Mouse (Mus musculus) intestine, embryonic 14.5 days (tissue): ENCODE data around the gene Gprc5b. TPM values are rescaled to one million over a fixed set of nuclear protein-coding genes. Genes with fewer than 3 reads are reported as not detected.

ENCODE experiments used
- ATAC-seq: fragments of 200-750 bp; cut with Nextera tagmentation; replicated peaks from 2 replicates; pipeline ENCODE4 v1.8.0; 2017; ENCODE audit warnings: low read depth, moderate number of reproducible peaks, moderate TSS enrichment, moderate library complexity; ENCODE audit not compliant: low FRiP score, low TSS enrichment
- DNase-seq: peaks from one replicate; pipeline ENCODE4 v3.0.0-alpha.2; 2018; ENCODE audit warnings: low spot score
- H3K27ac ChIP-seq: fragments of 300-500 bp; sonication (generic); 2 replicates; pipeline ENCODE4 v1.5.1; 2014; ENCODE audit warnings: low read depth, mild to moderate bottlenecking, control low read depth
- H3K27me3 ChIP-seq: fragments of 300-500 bp; sonication (generic); replicated peaks from 2 replicates; pipeline ENCODE4 v1.6.1; 2014; ENCODE audit warnings: low read length, control low read depth; ENCODE audit not compliant: control insufficient read depth, insufficient read depth
- H3K36me3 ChIP-seq: fragments of 300-500 bp; sonication (generic); 2 replicates; pipeline ENCODE4 v1.6.1; 2014; ENCODE audit warnings: low read length, control low read depth; ENCODE audit not compliant: control insufficient read depth, insufficient read depth
- H3K4me1 ChIP-seq: fragments of 300-500 bp; sonication (generic); replicated peaks from 2 replicates; pipeline ENCODE4 v1.6.1; 2014; ENCODE audit warnings: low read length, control low read depth, mixed read lengths; ENCODE audit not compliant: control insufficient read depth, insufficient read depth
- H3K4me2 ChIP-seq: fragments of 300-500 bp; sonication (generic); 2 replicates; pipeline ENCODE4 v1.6.1; 2014; ENCODE audit warnings: low read length
- H3K4me3 ChIP-seq: fragments of 300-500 bp; sonication (generic); 2 replicates; pipeline ENCODE4 v1.5.1; 2014; ENCODE audit warnings: low read depth, low read length, control low read depth, mixed read lengths
- H3K9ac ChIP-seq: fragments of 300-500 bp; sonication (generic); 2 replicates; pipeline ENCODE4 v1.6.1; 2014; ENCODE audit warnings: mild to moderate bottlenecking, low read length
- H3K9me3 ChIP-seq: fragments of 300-500 bp; sonication (generic); 2 replicates; pipeline ENCODE4 v1.6.1; 2016; ENCODE audit warnings: low read length, control low read depth; ENCODE audit not compliant: control insufficient read depth
- WGBS: fragments of 180-500 bp; shearing (Covaris S2); extraction: QIAGEN DNeasy Blood & Tissue Kit; methylation state at CpG from one replicate; pipeline ENCODE4 v1.1.7; 2014; 5-methylcytosine and 5-hydroxymethylcytosine counted together
- polyA plus RNA-seq: library from polyadenylated mRNA; unstranded; fragments of >200 nt; fragmentation: Nextera tagmentation; extraction: Ambion mirVana; gene quantifications from 2 replicates; pipeline ENCODE4 v1.2.1, GENCODE M21; 2014

Gprc5b gene
- polyA plus RNA-seq, 1 experiment from 2014 or later: 7.9 TPM

- DNase-seq: no peak
- H3K36me3 ChIP-seq: peaks cover 12% of the 10 kb centered on the region; the same call in 1 of the 2 replicates
- H3K27me3 ChIP-seq: no peaks in the 10 kb centered on the region
- ATAC-seq: no peak
- H3K27ac ChIP-seq: no peak overlapping the region
- H3K4me1 ChIP-seq: no peaks in the 10 kb centered on the region
- no peak overlapping the region for H3K4me2 ChIP-seq
- H3K9ac ChIP-seq: no peak overlapping the region
- no peaks in the 10 kb centered on the region for H3K9me3 ChIP-seq
- WGBS: 77% methylated on average over 4 of the region's 4 CpGs
- H3K4me3 ChIP-seq: no peak overlapping the region
Observed at GRCm38 (mm10) chr7:118982586-118982985, 12.4 kb downstream of the Gprc5b start.

GRCm38 (mm10) chr7:118981831-118982230 is 13.2 kb downstream of the Gprc5b start:
- no peak overlapping the region for H3K4me2 ChIP-seq
- H3K27ac ChIP-seq: no peak overlapping the region
- H3K36me3 ChIP-seq: peaks cover 12% of the 10 kb centered on the region; the same call in 1 of the 2 replicates
- no peaks in the 10 kb centered on the region for H3K27me3 ChIP-seq
- no peaks in the 10 kb centered on the region for H3K4me1 ChIP-seq
- H3K9ac ChIP-seq: no peak overlapping the region
- H3K9me3 ChIP-seq: no peaks in the 10 kb centered on the region
- WGBS: 87% methylated on average over 5 of the region's 5 CpGs
- ATAC-seq (no peak; the same call in 1 of the 2 replicates), DNase-seq (no peak)
- H3K4me3 ChIP-seq: no peak overlapping the region

GRCm38 (mm10) chr7:118981346-118981745 is 13.7 kb downstream of the Gprc5b start:
- no peak for ATAC-seq
- DNase-seq: no peak
- no peaks in the 10 kb centered on the region for H3K4me1 ChIP-seq
- no peaks in the 10 kb centered on the region for H3K9me3 ChIP-seq
- no peak overlapping the region for H3K4me3 ChIP-seq
- H3K36me3 ChIP-seq: peaks cover 12% of the 10 kb centered on the region; the same call in 1 of the 2 replicates
- H3K9ac ChIP-seq: no peak overlapping the region
- H3K27me3 ChIP-seq: no peaks in the 10 kb centered on the region
- 74% methylated on average over 4 of the region's 4 CpGs for WGBS
- H3K4me2 ChIP-seq: no peak overlapping the region
- no peak overlapping the region for H3K27ac ChIP-seq

GRCm38 (mm10) chr7:118979708-118980107 is 15.3 kb downstream of the Gprc5b start:
- Histone ChIP-seq H3K27me3 (no peaks in the 10 kb centered on the region), H3K9ac (no peak overlapping the region), H3K4me3 (no peak overlapping the region), H3K4me1 (no peaks in the 10 kb centered on the region), H3K36me3 (peaks cover 26% of the 10 kb centered on the region; the same call in 1 of the 2 replicates), H3K27ac (no peak overlapping the region), H3K9me3 (no peaks in the 10 kb centered on the region), H3K4me2 (no peak overlapping the region)
- WGBS: 83% methylated on average over 9 of the region's 9 CpGs
- ATAC-seq: no peak
- no peak for DNase-seq

- Histone ChIP-seq H3K27me3 (no peaks in the 10 kb centered on the region), H3K9ac (no peak overlapping the region), H3K4me1 (no peaks in the 10 kb centered on the region), H3K27ac (no peak overlapping the region), H3K9me3 (no peaks in the 10 kb centered on the region), H3K4me3 (no peak overlapping the region), H3K4me2 (no peak overlapping the region), H3K36me3 (peaks cover 28% of the 10 kb centered on the region; the same call in 1 of the 2 replicates)
- no peak for ATAC-seq
- WGBS: 88% methylated on average over 7 of the region's 7 CpGs
- no peak for DNase-seq
Observed at GRCm38 (mm10) chr7:118979121-118979520, 15.9 kb downstream of the Gprc5b start.

- H3K36me3 ChIP-seq: peaks cover 17% of the 10 kb centered on the region; the same call in 1 of the 2 replicates
- H3K9me3 ChIP-seq: no peaks in the 10 kb centered on the region
- H3K27me3 ChIP-seq: no peaks in the 10 kb centered on the region
- 83% methylated on average over 10 of the region's 10 CpGs for WGBS
- H3K4me2 ChIP-seq: no peak overlapping the region
- no peak for DNase-seq
- no peak overlapping the region for H3K9ac ChIP-seq
- no peaks in the 10 kb centered on the region for H3K4me1 ChIP-seq
- no peak overlapping the region for H3K4me3 ChIP-seq
- no peak overlapping the region for H3K27ac ChIP-seq
- no peak for ATAC-seq
Observed at GRCm38 (mm10) chr7:118977167-118977543, 17.9 kb downstream of the Gprc5b start.

GRCm38 (mm10) chr7:118976414-118977166 is 18.4 kb downstream of the Gprc5b start:
- no peak overlapping the region for H3K4me2 ChIP-seq
- ATAC-seq (no peak), DNase-seq (no peak)

GRCm38 (mm10) chr7:118975837-118976236 is 19.2 kb downstream of the Gprc5b start:
- Histone ChIP-seq H3K27me3 (no peaks in the 10 kb centered on the region), H3K4me2 (no peak overlapping the region), H3K4me1 (no peaks in the 10 kb centered on the region), H3K4me3 (no peak overlapping the region), H3K36me3 (peaks cover 17% of the 10 kb centered on the region; the same call in 1 of the 2 replicates), H3K9me3 (no peaks in the 10 kb centered on the region), H3K27ac (no peak overlapping the region), H3K9ac (no peak overlapping the region)
- 81% methylated on average over 3 of the region's 3 CpGs for WGBS
- no peak for ATAC-seq
- DNase-seq: no peak

More at GRCm38 (mm10) chr7:118976414-118977166, 18.4 kb downstream of the Gprc5b start:
- Histone ChIP-seq H3K27ac (no peak overlapping the region), H3K27me3 (no peaks in the 10 kb centered on the region), H3K9me3 (no peaks in the 10 kb centered on the region), H3K9ac (no peak overlapping the region), H3K36me3 (peaks cover 17% of the 10 kb centered on the region; the same call in 1 of the 2 replicates), H3K4me3 (no peak overlapping the region), H3K4me1 (no peaks in the 10 kb centered on the region)
- WGBS: 53% methylated on average over 14 of the region's 14 CpGs

- no peak overlapping the region for H3K27ac ChIP-seq
- 77% methylated on average over 4 of the region's 4 CpGs for WGBS
- no peaks in the 10 kb centered on the region for H3K4me1 ChIP-seq
- no peak for DNase-seq
- no peak overlapping the region for H3K4me2 ChIP-seq
- ATAC-seq: no peak
- H3K36me3 ChIP-seq: peaks cover 17% of the 10 kb centered on the region; the same call in 1 of the 2 replicates
- no peak overlapping the region for H3K4me3 ChIP-seq
- H3K27me3 ChIP-seq: no peaks in the 10 kb centered on the region
- no peak overlapping the region for H3K9ac ChIP-seq
- no peaks in the 10 kb centered on the region for H3K9me3 ChIP-seq
Observed at GRCm38 (mm10) chr7:118973377-118973776, 21.6 kb downstream of the Gprc5b start.
